Mouse (Mus musculus): ENCODE results near the gene Eif5a.

- TF ChIP-seq CTCF (IDR thresholded peaks at IDR 0.05; ENCODE audit: control insufficient read depth, insufficient read depth, low read length) (no peak), POLR2A (IDR thresholded peaks at IDR 0.05; ENCODE audit: borderline replicate concordance, control insufficient read depth, low read depth, low read length) (no peak)
Observed at GRCm38 (mm10) chr11:69883527-69884151, 38.1 kb downstream of the Eif5a start.
